Mouse (Mus musculus): Measurements from ENCODE around the gene Osbp2. TPM values are rescaled to one million over a fixed set of nuclear protein-coding genes. Genes with fewer than 3 reads are reported as not detected.

The Osbp2 gene
- polyA plus RNA-seq, 1 experiment from 2014 or later, result 3.0 TPM

GRCm38 (mm10) chr11:3752766-3753165, 110.9 kb downstream of the Osbp2 start:
- Histone ChIP-seq H3K9ac (no peak overlapping the region), H3K9me3 (no peaks in the 10 kb centered on the region), H3K4me3 (no peak overlapping the region), H3K36me3 (no peaks in the 10 kb centered on the region), H3K4me2 (no peak overlapping the region), H3K27me3 (peaks cover 3% of the 10 kb centered on the region; the same call in 1 of the 2 replicates), H3K27ac (no peak overlapping the region), H3K4me1 (peaks cover 5% of the 10 kb centered on the region; the same call in 1 of the 2 replicates)
- no peak for ATAC-seq (ENCODE audit: insufficient number of reproducible peaks, insufficient read depth, low FRiP score, low TSS enrichment, low read depth)
- 63% methylated on average over 3 of the region's 3 CpGs for WGBS

- ATAC-seq (ENCODE audit: insufficient number of reproducible peaks, insufficient read depth, low FRiP score, low TSS enrichment, low read depth), result no peak
- no peaks in the 10 kb centered on the region for H3K4me1 ChIP-seq
- H3K4me3 ChIP-seq, result no peak overlapping the region
- no peak overlapping the region for H3K4me2 ChIP-seq
- WGBS, result 41% methylated on average over 7 of the region's 7 CpGs
- no peak overlapping the region for H3K9ac ChIP-seq
- no peaks in the 10 kb centered on the region for H3K36me3 ChIP-seq
- peaks cover 3% of the 10 kb centered on the region; the same call in 1 of the 2 replicates for H3K27me3 ChIP-seq
- H3K27ac ChIP-seq, result no peak overlapping the region
- H3K9me3 ChIP-seq, result no peaks in the 10 kb centered on the region
These were observed 113.9 kb downstream of the Osbp2 start for GRCm38 (mm10) chr11:3749831-3750230.

- H3K4me1 ChIP-seq, result no peaks in the 10 kb centered on the region
- no peaks in the 10 kb centered on the region for H3K9me3 ChIP-seq
- peaks cover 6% of the 10 kb centered on the region for H3K27me3 ChIP-seq
- H3K4me3 ChIP-seq, result no peak overlapping the region
- H3K4me2 ChIP-seq, result no peak overlapping the region
- H3K36me3 ChIP-seq, result no peaks in the 10 kb centered on the region
- H3K27ac ChIP-seq, result no peak overlapping the region
- no peak for ATAC-seq (ENCODE audit: insufficient number of reproducible peaks, insufficient read depth, low FRiP score, low TSS enrichment, low read depth)
- 79% methylated on average over 8 of the region's 8 CpGs for WGBS
- no peak overlapping the region for H3K9ac ChIP-seq
These were observed 121.3 kb downstream of the Osbp2 start for GRCm38 (mm10) chr11:3742449-3742848.

- Histone ChIP-seq H3K4me2 (no peak overlapping the region), H3K36me3 (no peaks in the 10 kb centered on the region), H3K9ac (no peak overlapping the region), H3K4me3 (no peak overlapping the region), H3K27ac (no peak overlapping the region), H3K9me3 (no peaks in the 10 kb centered on the region), H3K4me1 (no peaks in the 10 kb centered on the region), H3K27me3 (peaks cover 6% of the 10 kb centered on the region)
- no peak for ATAC-seq (ENCODE audit: insufficient number of reproducible peaks, insufficient read depth, low FRiP score, low TSS enrichment, low read depth)
- WGBS, result 84% methylated on average over 12 of the region's 12 CpGs
These were observed 122.5 kb downstream of the Osbp2 start for GRCm38 (mm10) chr11:3741183-3741582.

- H3K4me1 ChIP-seq, result no peaks in the 10 kb centered on the region
- H3K9ac ChIP-seq, result no peak overlapping the region
- ATAC-seq (ENCODE audit: insufficient number of reproducible peaks, insufficient read depth, low FRiP score, low TSS enrichment, low read depth), result no peak
- no peaks in the 10 kb centered on the region for H3K9me3 ChIP-seq
- no peak overlapping the region for H3K4me3 ChIP-seq
- WGBS, result 69% methylated on average over 2 of the region's 2 CpGs
- no peaks in the 10 kb centered on the region for H3K36me3 ChIP-seq
- H3K4me2 ChIP-seq, result no peak overlapping the region
- H3K27ac ChIP-seq, result no peak overlapping the region
- no peaks in the 10 kb centered on the region; the same call in 1 of the 2 replicates for H3K27me3 ChIP-seq
These were observed 124.9 kb downstream of the Osbp2 start for GRCm38 (mm10) chr11:3738778-3739177.

GRCm38 (mm10) chr11:3735715-3736114, 128.0 kb downstream of the Osbp2 start:
- no peaks in the 10 kb centered on the region for H3K36me3 ChIP-seq
- WGBS, result 78% methylated on average over 11 of the region's 11 CpGs
- no peak overlapping the region for H3K9ac ChIP-seq
- no peak for ATAC-seq (ENCODE audit: insufficient number of reproducible peaks, insufficient read depth, low FRiP score, low TSS enrichment, low read depth)
- no peaks in the 10 kb centered on the region for H3K4me1 ChIP-seq
- H3K4me3 ChIP-seq, result no peak overlapping the region
- H3K4me2 ChIP-seq, result no peak overlapping the region
- no peaks in the 10 kb centered on the region for H3K9me3 ChIP-seq
- no peaks in the 10 kb centered on the region for H3K27me3 ChIP-seq
- H3K27ac ChIP-seq, result no peak overlapping the region

GRCm38 (mm10) chr11:3733933-3734636, 129.6 kb downstream of the Osbp2 start:
- H3K27ac ChIP-seq, result no peak overlapping the region
- no peaks in the 10 kb centered on the region for H3K36me3 ChIP-seq
- no peaks in the 10 kb centered on the region for H3K4me1 ChIP-seq
- H3K27me3 ChIP-seq, result no peaks in the 10 kb centered on the region
- ATAC-seq (ENCODE audit: insufficient number of reproducible peaks, insufficient read depth, low FRiP score, low TSS enrichment, low read depth), result no peak
- H3K9ac ChIP-seq, result no peak overlapping the region
- no peak overlapping the region for H3K4me2 ChIP-seq
- no peak overlapping the region for H3K4me3 ChIP-seq
- H3K9me3 ChIP-seq, result no peaks in the 10 kb centered on the region
- 73% methylated on average over 14 of the region's 14 CpGs for WGBS

- no peak for ATAC-seq (ENCODE audit: insufficient number of reproducible peaks, insufficient read depth, low FRiP score, low TSS enrichment, low read depth)
- H3K36me3 ChIP-seq, result no peaks in the 10 kb centered on the region
- 81% methylated on average over 4 of the region's 4 CpGs for WGBS
These were observed 132.2 kb downstream of the Osbp2 start for GRCm38 (mm10) chr11:3731469-3731868.

GRCm38 (mm10) chr11:3727438-3728105, 136.1 kb downstream of the Osbp2 start:
- Histone ChIP-seq H3K4me3 (no peak overlapping the region), H3K27me3 (no peaks in the 10 kb centered on the region), H3K36me3 (no peaks in the 10 kb centered on the region), H3K9me3 (no peaks in the 10 kb centered on the region), H3K4me2 (no peak overlapping the region), H3K4me1 (no peaks in the 10 kb centered on the region), H3K9ac (no peak overlapping the region), H3K27ac (no peak overlapping the region)
- ATAC-seq (ENCODE audit: insufficient number of reproducible peaks, insufficient read depth, low FRiP score, low TSS enrichment, low read depth), result no peak
- 61% methylated on average over 9 of the region's 9 CpGs for WGBS

More at GRCm38 (mm10) chr11:3731469-3731868, 132.2 kb downstream of the Osbp2 start:
- no peak overlapping the region for H3K4me3 ChIP-seq
- no peaks in the 10 kb centered on the region for H3K4me1 ChIP-seq
- H3K9me3 ChIP-seq, result no peaks in the 10 kb centered on the region
- H3K9ac ChIP-seq, result no peak overlapping the region
- H3K4me2 ChIP-seq, result no peak overlapping the region
- no peaks in the 10 kb centered on the region for H3K27me3 ChIP-seq
- H3K27ac ChIP-seq, result no peak overlapping the region

- Histone ChIP-seq H3K9ac (no peak overlapping the region), H3K4me3 (no peak overlapping the region), H3K36me3 (no peaks in the 10 kb centered on the region), H3K4me1 (no peaks in the 10 kb centered on the region), H3K27ac (no peak overlapping the region), H3K27me3 (no peaks in the 10 kb centered on the region), H3K4me2 (no peak overlapping the region), H3K9me3 (no peaks in the 10 kb centered on the region)
- WGBS, result 60% methylated on average over 10 of the region's 10 CpGs
- ATAC-seq (ENCODE audit: insufficient number of reproducible peaks, insufficient read depth, low FRiP score, low TSS enrichment, low read depth), result no peak
These were observed 138.2 kb downstream of the Osbp2 start for GRCm38 (mm10) chr11:3725331-3726054.

GRCm38 (mm10) chr11:3724726-3725125, 139.0 kb downstream of the Osbp2 start:
- 62% methylated on average over 5 of the region's 5 CpGs for WGBS

More at GRCm38 (mm10) chr11:3724726-3725125, 139.0 kb downstream of the Osbp2 start:
- Histone ChIP-seq H3K4me3 (no peak overlapping the region), H3K27ac (no peak overlapping the region), H3K36me3 (no peaks in the 10 kb centered on the region), H3K27me3 (no peaks in the 10 kb centered on the region), H3K9ac (no peak overlapping the region), H3K4me1 (no peaks in the 10 kb centered on the region), H3K9me3 (no peaks in the 10 kb centered on the region), H3K4me2 (no peak overlapping the region)
- ATAC-seq (ENCODE audit: insufficient number of reproducible peaks, insufficient read depth, low FRiP score, low TSS enrichment, low read depth), result no peak

All from embryonic facial prominence, embryonic 13.5 days (tissue).